Mouse (Mus musculus) megakaryocyte, embryonic 14.5 days (primary cell): ENCODE data around the gene Il3ra.

ENCODE experiments used
- FLI1 ChIP-seq: IDR thresholded peaks from 2 replicates; pipeline ENCODE4 v1.6.1; 2012; ENCODE audit warnings: low read length, inconsistent platforms, mixed read lengths
- GATA1 ChIP-seq: IDR thresholded peaks from 3 replicates; pipeline ENCODE4 v1.6.1; 2012; ENCODE audit warnings: mixed read lengths, low read length, inconsistent platforms, borderline replicate concordance

DNA sequence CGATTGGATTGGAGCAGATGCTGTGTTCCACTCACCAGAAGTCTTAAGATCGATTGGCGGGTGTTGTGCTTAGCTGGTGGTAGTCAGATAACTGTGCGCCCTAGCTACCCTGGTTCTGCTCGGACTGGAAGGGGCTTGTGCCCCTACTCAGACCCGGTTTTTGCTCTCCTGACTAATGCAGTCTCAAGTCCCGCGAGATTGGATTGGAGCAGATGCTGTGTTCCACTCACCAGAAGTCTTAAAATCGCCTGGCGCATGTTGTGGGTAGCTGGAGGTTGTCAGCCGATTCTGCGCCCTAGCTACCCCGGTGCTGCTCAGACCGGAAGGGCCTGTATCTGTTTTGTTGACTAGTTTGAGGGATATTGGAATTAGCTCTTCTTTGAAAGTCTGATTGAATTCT lies 36.7 kb upstream of the Il3ra start:
- no peak for TF ChIP-seq GATA1
- TF ChIP-seq FLI1 = no peak
